Comparison of ENCODE assay signal across 28 mouse cellular contexts in genomic region chr10:103140609-103141008, GRCm38 (mm10).
A peak's percentile ranks its signal among the peaks of the same experiment; 100 is the strongest.
DNase-seq lines count a peak whose midpoint lies in the region; ATAC-seq and TF ChIP-seq lines count a peak whose summit lies in the region.
"Had no signal": no experiment of that assay in that cellular context is flagged by ENCODE, and none has a peak within 500 bp of the region (broad histone marks: within the 10 kb centered on the region; RNA-seq: fewer than 3 reads in every experiment).

No protein-coding gene starts in this region.

- no peak for TF ChIP-seq CTCF in kidney, adult 2 months (conservative IDR thresholded peaks at IDR 0.05; ENCODE audit: insufficient read depth, insufficient read length, low read depth, low read length)
- no peak for TF ChIP-seq CTCF in kidney, postnatal 0 days (IDR thresholded peaks at IDR 0.05; ENCODE audit: low read depth)

- H3K27me3 ChIP-seq in kidney, adult 2 months (replicated peaks; ENCODE audit: control insufficient read depth, insufficient read depth, low read length), result no peaks in the 10 kb centered on the region
- no peaks in the 10 kb centered on the region for H3K27me3 ChIP-seq in kidney, postnatal 0 days (ENCODE audit: insufficient read depth, low read length)
- H3K27me3 ChIP-seq in embryonic facial prominence, embryonic 11.5 days (ENCODE audit: control insufficient read depth, insufficient read depth, low read length), result no peaks in the 10 kb centered on the region
- H3K27me3 ChIP-seq in embryonic facial prominence, embryonic 15.5 days, result no peaks in the 10 kb centered on the region
- H3K27me3 ChIP-seq: CH12.LX; forebrain, embryonic 12.5 days; forebrain, embryonic 15.5 days; heart, embryonic 12.5 days; heart, embryonic 15.5 days; hindbrain, embryonic 13.5 days had no signal

- 51% methylated on average over 8 of the region's 8 CpGs for WGBS in kidney, adult 2 months
- 59% methylated on average over 8 of the region's 8 CpGs for WGBS in kidney, postnatal 0 days
- 45% methylated on average over 8 of the region's 8 CpGs for WGBS in embryonic facial prominence, embryonic 11.5 days
- 45% methylated on average over 8 of the region's 8 CpGs for WGBS in embryonic facial prominence, embryonic 15.5 days

- no peak overlapping the region for H3K4me3 ChIP-seq in kidney, adult 2 months (ENCODE audit: insufficient read depth, low read depth, low read length)
- no peak overlapping the region for H3K4me3 ChIP-seq in kidney, postnatal 0 days (replicated peaks; ENCODE audit: low read depth, low read length)
- no peak overlapping the region for H3K4me3 ChIP-seq in embryonic facial prominence, embryonic 11.5 days (ENCODE audit: low read depth, low read length)
- no peak overlapping the region for H3K4me3 ChIP-seq in embryonic facial prominence, embryonic 15.5 days (replicated peaks)
- H3K4me3 ChIP-seq: erythroblast, embryonic 14.5 days; forebrain, embryonic 12.5 days; forebrain, embryonic 15.5 days; heart, embryonic 12.5 days; heart, embryonic 15.5 days; hindbrain, embryonic 10.5 days; hindbrain, embryonic 13.5 days had no signal

- no peaks in the 10 kb centered on the region for H3K9me3 ChIP-seq in kidney, postnatal 0 days (replicated peaks; ENCODE audit: low read length)
- H3K9me3 ChIP-seq in embryonic facial prominence, embryonic 11.5 days (replicated peaks; ENCODE audit: control insufficient read depth, low read length), result no peaks in the 10 kb centered on the region
- H3K9me3 ChIP-seq in embryonic facial prominence, embryonic 15.5 days (replicated peaks), result no peaks in the 10 kb centered on the region
- H3K9me3 ChIP-seq: forebrain, embryonic 12.5 days; forebrain, embryonic 15.5 days; G1E; heart, embryonic 12.5 days; heart, embryonic 15.5 days; hindbrain, embryonic 10.5 days; hindbrain, embryonic 13.5 days had no signal

- peak overlapping the region; percentile 31; the same call in 1 of the 2 replicates for H3K27ac ChIP-seq in kidney, adult 2 months (ENCODE audit: insufficient read depth, low read depth, low read length)
- H3K27ac ChIP-seq in kidney, postnatal 0 days, result no peak overlapping the region
- H3K27ac ChIP-seq in embryonic facial prominence, embryonic 11.5 days (replicated peaks; ENCODE audit: low read depth, low read length), result no peak overlapping the region
- H3K27ac ChIP-seq in embryonic facial prominence, embryonic 15.5 days (replicated peaks), result peak overlapping the region; percentile 2; the same call in 1 of the 2 replicates
- H3K27ac ChIP-seq: forebrain, embryonic 12.5 days; forebrain, embryonic 15.5 days; heart, embryonic 15.5 days; hindbrain, embryonic 10.5 days; hindbrain, embryonic 13.5 days had no signal

- no peaks in the 10 kb centered on the region for H3K4me1 ChIP-seq in kidney, adult 2 months (ENCODE audit: control insufficient read depth, insufficient read depth, low read length)
- H3K4me1 ChIP-seq in kidney, postnatal 0 days (replicated peaks; ENCODE audit: insufficient read depth, low read length), result no peaks in the 10 kb centered on the region
- H3K4me1 ChIP-seq in embryonic facial prominence, embryonic 11.5 days (ENCODE audit: control insufficient read depth, insufficient read depth, low read length), result no peaks in the 10 kb centered on the region
- H3K4me1 ChIP-seq in embryonic facial prominence, embryonic 15.5 days, result no peaks in the 10 kb centered on the region
- H3K4me1 ChIP-seq: forebrain, embryonic 12.5 days; forebrain, embryonic 15.5 days; heart, embryonic 12.5 days; heart, embryonic 15.5 days; hindbrain, embryonic 10.5 days; hindbrain, embryonic 13.5 days had no signal

- H3K9ac ChIP-seq in kidney, postnatal 0 days (ENCODE audit: low read depth, low read length), result no peak overlapping the region
- H3K9ac ChIP-seq in embryonic facial prominence, embryonic 11.5 days (replicated peaks; ENCODE audit: low read length), result no peak overlapping the region
- no peak overlapping the region for H3K9ac ChIP-seq in embryonic facial prominence, embryonic 15.5 days
- H3K9ac ChIP-seq: forebrain, embryonic 12.5 days; forebrain, embryonic 15.5 days; heart, embryonic 12.5 days; heart, embryonic 15.5 days; hindbrain, embryonic 13.5 days had no signal

- H3K36me3 ChIP-seq in kidney, adult 2 months (ENCODE audit: control insufficient read depth, insufficient read depth, low read length), result no peaks in the 10 kb centered on the region
- no peaks in the 10 kb centered on the region for H3K36me3 ChIP-seq in kidney, postnatal 0 days (ENCODE audit: insufficient read depth, low read length)
- H3K36me3 ChIP-seq in embryonic facial prominence, embryonic 11.5 days (replicated peaks; ENCODE audit: control insufficient read depth, insufficient read depth, low read depth, low read length), result no peaks in the 10 kb centered on the region
- H3K36me3 ChIP-seq in embryonic facial prominence, embryonic 15.5 days, result no peaks in the 10 kb centered on the region
- H3K36me3 ChIP-seq: forebrain, embryonic 12.5 days; forebrain, embryonic 15.5 days; G1E; heart, embryonic 12.5 days; heart, embryonic 15.5 days; hindbrain, embryonic 10.5 days; hindbrain, embryonic 13.5 days had no signal

- no peak for TF ChIP-seq POLR2A in kidney, adult 2 months (IDR thresholded peaks at IDR 0.05; ENCODE audit: low read depth, low read length)

- DNase-seq in kidney, adult 2 months, result no peak
- no peak for DNase-seq in kidney, postnatal 25 days
- no peak for DNase-seq in kidney, postnatal 0 days (ENCODE audit: low spot score)
- DNase-seq in kidney, postnatal 14 days, result no peak
- peak; percentile 68 for DNase-seq in embryonic facial prominence, embryonic 11.5 days (ENCODE audit: low spot score)
- DNase-seq in adrenal gland, postnatal 10 days, result no peak
- DNase-seq: adrenal gland, postnatal 14 days; B cell, adult 2 months; cerebellum, adult 11 months; cerebellum, adult 2 months; cerebellum, adult 9-11 months; cerebellum, postnatal 25 days; gastrocnemius, postnatal 25 days; heart, adult 18-20 months; heart, postnatal 10 days; heart, postnatal 36 days had no signal

- no peak for ATAC-seq in kidney, postnatal 0 days (replicated peaks; ENCODE audit: low FRiP score, low read depth)
- no peak for ATAC-seq in embryonic facial prominence, embryonic 11.5 days (replicated peaks; ENCODE audit: insufficient number of reproducible peaks, low FRiP score, low TSS enrichment, low read depth)
- no peak for ATAC-seq in embryonic facial prominence, embryonic 15.5 days (ENCODE audit: insufficient number of reproducible peaks, low FRiP score, low TSS enrichment, low read depth)
- ATAC-seq: forebrain, embryonic 15.5 days; hindbrain, embryonic 16.5 days; Patski had no signal

- H3K4me2 ChIP-seq in kidney, postnatal 0 days (ENCODE audit: low read length), result peak overlapping the region; percentile 28
- H3K4me2 ChIP-seq in embryonic facial prominence, embryonic 11.5 days (ENCODE audit: low read depth, low read length), result no peak overlapping the region
- H3K4me2 ChIP-seq in embryonic facial prominence, embryonic 15.5 days (replicated peaks), result no peak overlapping the region
- H3K4me2 ChIP-seq: forebrain, embryonic 12.5 days; forebrain, embryonic 15.5 days; heart, embryonic 12.5 days; heart, embryonic 15.5 days; hindbrain, embryonic 13.5 days had no signal

Comparison
In these comparisons a context has a peak if more than half of its experiments do, and no peak if none do; other contexts are left out.
1. H3K27ac ChIP-seq: peak in kidney, adult 2 months (single experiment) and embryonic facial prominence, embryonic 15.5 days (single experiment); none in kidney, postnatal 0 days (single experiment) and embryonic facial prominence, embryonic 11.5 days (single experiment).